Mouse (Mus musculus) heart, embryonic 12.5 days (tissue): Measurements from ENCODE around the gene Klhdc7a. TPM values are rescaled to one million over a fixed set of nuclear protein-coding genes. Genes with fewer than 3 reads are reported as not detected.

ENCODE experiments used
- ATAC-seq: fragments of 200-750 bp; cut with Nextera tagmentation; 2 replicates; pipeline ENCODE4 v1.8.0; 2017; ENCODE audit warnings: moderate TSS enrichment, moderate library complexity; ENCODE audit not compliant: insufficient number of reproducible peaks, low FRiP score
- H3K27ac ChIP-seq: fragments of 300-500 bp; sonication (generic); 2 replicates; pipeline ENCODE4 v1.5.1; 2016; ENCODE audit warnings: mild to moderate bottlenecking, moderate library complexity; ENCODE audit not compliant: poor library complexity, severe bottlenecking
- H3K27me3 ChIP-seq: fragments of 300-500 bp; sonication (generic); replicated peaks from 2 replicates; pipeline ENCODE4 v1.6.1; 2016; ENCODE audit warnings: mild to moderate bottlenecking, moderate library complexity
- H3K36me3 ChIP-seq: fragments of 300-500 bp; sonication (generic); 2 replicates; pipeline ENCODE4 v1.6.1; 2016; ENCODE audit warnings: mild to moderate bottlenecking, moderate library complexity
- H3K4me1 ChIP-seq: fragments of 300-500 bp; sonication (generic); replicated peaks from 2 replicates; pipeline ENCODE4 v1.6.1; 2016; ENCODE audit warnings: mild to moderate bottlenecking
- H3K4me2 ChIP-seq: fragments of 300-500 bp; sonication (generic); 2 replicates; pipeline ENCODE4 v1.6.1; 2016; ENCODE audit warnings: mild to moderate bottlenecking, moderate library complexity
- H3K4me3 ChIP-seq: fragments of 300-500 bp; sonication (generic); 2 replicates; pipeline ENCODE4 v1.5.1; 2016; ENCODE audit warnings: mild to moderate bottlenecking
- H3K9ac ChIP-seq: fragments of 300-500 bp; sonication (generic); 2 replicates; pipeline ENCODE4 v1.6.1; 2016; ENCODE audit warnings: mild to moderate bottlenecking, moderate library complexity
- H3K9me3 ChIP-seq: fragments of 300-500 bp; sonication (generic); replicated peaks from 2 replicates; pipeline ENCODE4 v1.6.1; 2016; ENCODE audit warnings: mild to moderate bottlenecking, moderate library complexity
- WGBS: fragments of 180-500 bp; shearing (Covaris S2); methylation state at CpG from one replicate; pipeline ENCODE4 v1.1.7; 2016; 5-methylcytosine and 5-hydroxymethylcytosine counted together
- microRNA counts: library from miRNA; unstranded; fragments of <30 nt; microRNA quantifications from one replicate; lab custom pipeline; 2017
- microRNA-seq: library from miRNA; unstranded; fragments of <30 nt; microRNA quantifications from one replicate; pipeline ENCODE4, GENCODE M21; 2017
- polyA plus RNA-seq: library from polyadenylated mRNA; unstranded; fragments of >200 nt; fragmentation: Nextera tagmentation; extraction: Ambion mirVana; gene quantifications from 2 replicates; pipeline ENCODE4 v1.2.1, GENCODE M21; 2016

Gene Klhdc7a
- polyA plus RNA-seq, 1 experiment from 2014 or later: 0.05 TPM

DNA sequence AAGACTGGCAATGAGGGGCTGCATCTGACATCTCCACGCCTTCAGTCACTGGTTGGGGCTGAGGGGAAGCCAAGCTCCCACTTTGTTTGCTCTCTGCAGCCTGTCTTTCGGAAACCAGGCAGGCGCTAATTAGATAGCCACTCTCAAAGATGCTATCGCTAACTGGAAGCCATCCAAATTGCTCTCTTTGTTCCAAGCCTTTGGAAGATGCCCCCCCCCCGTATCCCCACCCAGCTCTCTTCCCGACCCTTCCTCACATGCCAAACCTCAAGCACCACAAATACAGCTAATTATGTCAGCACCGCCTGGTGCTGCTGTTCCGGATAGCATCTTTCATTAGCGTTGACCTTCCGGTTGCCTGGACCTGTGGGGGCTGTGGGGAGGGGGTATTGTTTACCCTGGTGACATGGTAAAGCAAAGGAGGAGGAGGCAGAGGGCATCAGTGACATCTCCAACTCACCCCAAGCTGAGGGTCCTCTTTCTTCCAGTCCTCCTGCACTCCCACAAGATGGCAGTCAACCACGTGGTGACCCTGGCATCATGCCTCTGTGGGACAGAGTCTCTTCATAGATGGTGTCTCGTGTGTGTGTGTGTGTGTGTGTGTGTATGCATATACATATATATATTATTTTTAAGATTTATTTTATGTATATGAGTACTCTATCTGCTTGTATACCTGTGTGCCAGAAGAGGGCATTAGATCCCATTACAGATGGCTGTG, 35.9 kb downstream of the Klhdc7a start:
- H3K4me1 ChIP-seq: no peaks in the 10 kb centered on the region
- H3K4me2 ChIP-seq: no peak overlapping the region
- peaks cover 60% of the 10 kb centered on the region for H3K27me3 ChIP-seq
- H3K36me3 ChIP-seq: no peaks in the 10 kb centered on the region
- no peak overlapping the region for H3K27ac ChIP-seq
- ATAC-seq: no peak
- H3K4me3 ChIP-seq: no peak overlapping the region
- H3K9me3 ChIP-seq: no peaks in the 10 kb centered on the region
- 23% methylated on average over 12 of the region's 12 CpGs for WGBS
- no peak overlapping the region for H3K9ac ChIP-seq

DNA sequence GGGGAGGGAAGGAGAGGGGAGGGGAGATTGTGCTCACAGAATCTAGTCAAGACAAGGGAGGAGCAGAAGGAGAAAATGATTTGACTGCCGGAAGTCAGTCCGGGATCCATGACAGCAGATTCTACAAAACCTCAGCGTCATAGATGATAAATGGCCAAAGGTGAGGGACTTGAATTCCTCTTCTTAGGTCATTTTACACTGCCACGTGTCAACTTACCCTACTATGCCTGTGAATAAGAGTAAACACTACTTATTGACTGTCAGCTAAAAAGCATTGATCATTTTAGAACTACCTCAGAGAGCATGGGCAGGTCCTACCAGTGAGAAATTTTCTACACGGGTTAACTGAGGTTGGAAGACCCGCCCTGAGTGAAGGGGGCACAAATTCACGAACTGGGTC, 36.9 kb downstream of the Klhdc7a start:
- Histone ChIP-seq H3K27ac (no peak overlapping the region), H3K9me3 (no peaks in the 10 kb centered on the region), H3K4me2 (no peak overlapping the region), H3K4me1 (0 out of 2 replicates have a peak, but pooled peaks cover under 1% of the 10 kb centered on the region), H3K36me3 (no peaks in the 10 kb centered on the region), H3K4me3 (no peak overlapping the region), H3K27me3 (peaks cover 69% of the 10 kb centered on the region), H3K9ac (no peak overlapping the region)
- 38% methylated on average over 7 of the region's 7 CpGs for WGBS
- no peak for ATAC-seq

DNA sequence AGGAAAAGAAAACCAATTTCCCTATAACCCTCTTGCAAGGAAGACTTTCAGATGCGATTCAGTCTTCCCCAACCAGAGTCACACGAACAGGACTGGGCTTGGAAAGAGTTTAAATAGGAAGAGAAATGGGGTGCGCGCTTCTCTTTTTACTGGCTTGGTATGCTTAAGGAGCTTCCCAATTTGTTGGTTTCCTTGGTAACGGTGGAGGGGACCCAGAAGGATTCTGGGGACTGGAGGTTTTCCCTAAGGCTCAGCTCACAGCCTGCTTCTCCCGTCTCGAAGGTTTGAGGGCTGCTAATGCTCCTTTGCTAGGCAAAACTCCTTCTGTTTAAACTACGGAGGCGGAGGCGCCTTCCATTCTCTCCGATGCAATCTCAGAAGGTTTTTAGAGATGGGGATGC, 41.7 kb downstream of the Klhdc7a start:
- WGBS: 6% methylated on average over 11 of the region's 11 CpGs
- H3K27me3 ChIP-seq: peaks cover 67% of the 10 kb centered on the region
- H3K9ac ChIP-seq: no peak overlapping the region
- H3K4me1 ChIP-seq: 0 out of 2 replicates have a peak, but pooled peaks cover 3% of the 10 kb centered on the region
- no peak for ATAC-seq
- 0 out of 2 replicates have a peak, but pooled peaks cover 3% of the 10 kb centered on the region for H3K9me3 ChIP-seq
- H3K27ac ChIP-seq: no peak overlapping the region
- H3K36me3 ChIP-seq: no peaks in the 10 kb centered on the region
- peak overlapping the region; percentile 25 for H3K4me3 ChIP-seq
- H3K4me2 ChIP-seq: peak overlapping the region; percentile 59

DNA sequence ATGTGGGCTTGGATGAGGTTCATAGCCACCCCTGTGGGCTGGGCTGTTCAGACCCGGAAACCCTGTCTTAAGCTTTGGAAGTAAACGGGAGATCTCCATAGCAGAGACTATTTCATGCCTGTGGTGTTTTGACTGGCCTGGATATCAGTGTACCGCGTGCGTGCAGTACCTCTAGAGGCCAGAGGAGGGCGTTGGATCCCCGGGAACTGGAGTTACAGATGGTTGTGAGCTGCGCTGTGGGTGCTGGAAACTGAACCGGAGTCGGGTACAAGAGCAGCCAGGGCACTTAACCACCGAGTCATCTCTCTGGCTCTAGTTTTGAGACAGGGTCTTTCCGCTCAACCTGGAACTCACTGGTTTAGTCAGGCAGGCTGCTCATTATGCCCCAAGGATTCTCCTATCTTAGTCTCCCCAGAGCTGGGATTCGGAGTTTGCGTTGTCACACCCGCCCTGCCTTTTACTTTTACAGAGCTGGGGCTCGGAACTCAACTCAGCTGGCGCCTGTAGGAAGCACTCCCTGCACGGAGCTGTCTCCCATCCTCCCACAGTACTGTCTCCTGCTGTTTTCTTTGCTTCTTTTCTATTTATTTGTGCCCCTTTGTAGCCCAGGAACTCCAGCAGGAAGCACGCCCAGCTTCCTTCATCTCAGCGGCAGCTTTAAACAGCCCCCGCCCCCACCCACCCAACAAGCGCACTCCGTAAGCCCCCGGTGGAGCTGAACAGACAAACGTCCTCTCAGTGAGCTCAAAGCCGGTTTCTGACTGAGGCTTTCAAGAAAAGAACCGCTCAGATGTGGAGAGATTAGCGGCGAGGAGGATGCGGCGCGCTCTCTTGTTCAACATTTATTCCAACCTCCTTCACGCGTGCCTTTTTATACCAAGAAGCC, 42.3 kb downstream of the Klhdc7a start:
- H3K27ac ChIP-seq: no peak overlapping the region
- WGBS: 12% methylated on average over 34 of the region's 34 CpGs
- 0 out of 2 replicates have a peak, but pooled peaks cover 3% of the 10 kb centered on the region for H3K9me3 ChIP-seq
- H3K36me3 ChIP-seq: no peaks in the 10 kb centered on the region
- H3K4me2 ChIP-seq: peak overlapping the region; percentile 59
- no peak for ATAC-seq
- H3K9ac ChIP-seq: no peak overlapping the region
- H3K4me3 ChIP-seq: peak overlapping the region; percentile 25
- peaks cover 67% of the 10 kb centered on the region for H3K27me3 ChIP-seq
- H3K4me1 ChIP-seq: 0 out of 2 replicates have a peak, but pooled peaks cover 3% of the 10 kb centered on the region

DNA sequence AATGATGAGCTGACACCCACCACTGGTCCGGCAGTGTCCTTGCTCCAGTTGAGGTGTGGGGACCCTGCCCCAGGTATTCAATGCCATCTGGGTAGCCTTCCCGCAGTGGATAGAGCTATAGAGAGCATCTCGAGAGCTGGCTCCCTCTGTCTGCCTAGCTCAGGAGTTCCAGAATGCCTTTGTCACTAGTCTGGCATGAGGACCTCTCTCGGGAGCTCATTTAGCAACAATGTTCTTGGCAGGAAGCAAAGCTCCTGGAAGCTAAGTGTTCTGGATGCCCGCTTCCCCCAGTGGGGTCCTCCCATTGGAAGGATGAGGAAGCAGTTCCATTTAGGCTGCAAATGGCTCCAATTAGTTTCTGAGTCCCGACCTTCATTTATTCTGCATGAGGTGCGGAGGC, 51.1 kb downstream of the Klhdc7a start:
- Histone ChIP-seq H3K9ac (no peak overlapping the region), H3K4me2 (no peak overlapping the region), H3K27ac (no peak overlapping the region), H3K4me1 (no peaks in the 10 kb centered on the region), H3K36me3 (no peaks in the 10 kb centered on the region), H3K27me3 (peaks cover 41% of the 10 kb centered on the region), H3K4me3 (no peak overlapping the region), H3K9me3 (0 out of 2 replicates have a peak, but pooled peaks cover 4% of the 10 kb centered on the region)
- 62% methylated on average over 7 of the region's 7 CpGs for WGBS
- ATAC-seq: no peak

MicroRNA genes within 50 kb of the gene (microRNA counts, 519-probe panel; counts per million panel counts)
- not detected for microRNA mmu-miR-2139 (lab: Ali Mortazavi, UCI)

Small RNA genes within 50 kb of the gene (microRNA-seq; reads per million reads assigned to microRNA genes)
- not detected for gene Mir2139

Other genes with a start within 250 kb of the Klhdc7a start
- gene Pax7, start 134.5 kb downstream of the Klhdc7a start, polyA plus RNA-seq: 0.04 and 0.06 TPM in 2 replicates